Mouse (Mus musculus) heart, embryonic 14.5 days (tissue): ENCODE measurements around the gene Cdc42bpg. TPM values are rescaled to one million over a fixed set of nuclear protein-coding genes. Genes with fewer than 3 reads are reported as not detected.

Experiments used
- ATAC-seq: fragments of 200-750 bp; cut with Nextera tagmentation; 2 replicates; pipeline ENCODE4 v1.8.0; 2017; ENCODE audit warnings: low read depth, moderate TSS enrichment; ENCODE audit not compliant: insufficient number of reproducible peaks, insufficient read depth, low FRiP score
- H3K27ac ChIP-seq, 2 experiments: fragments of 200-500 bp in 1 of 2; fragments of 300-500 bp in 1 of 2; sonication (generic) in 1 of 2; replicated peaks in 1 of 2; 2 replicates each; pipeline ENCODE4 v1.5.1; 2012 to 2014; ENCODE audit warnings: low read depth in 2 of 2, low read length in 2 of 2, control low read depth in 1 of 2, mild to moderate bottlenecking in 1 of 2, mixed read lengths in 1 of 2; ENCODE audit not compliant: control insufficient read depth in 1 of 2, insufficient read depth in 1 of 2
- H3K27me3 ChIP-seq: fragments of 300-500 bp; sonication (generic); 2 replicates; pipeline ENCODE4 v1.6.1; 2014; ENCODE audit warnings: mild to moderate bottlenecking, low read length, control low read depth; ENCODE audit not compliant: control insufficient read depth, insufficient read depth
- H3K36me3 ChIP-seq: fragments of 300-500 bp; sonication (generic); 2 replicates; pipeline ENCODE4 v1.6.1; 2014; ENCODE audit warnings: mild to moderate bottlenecking, control low read depth, low read length, mixed read lengths; ENCODE audit not compliant: control insufficient read depth, insufficient read depth
- H3K4me1 ChIP-seq, 2 experiments: fragments of 200-500 bp in 1 of 2; fragments of 300-500 bp in 1 of 2; sonication (generic) in 1 of 2; 2 replicates each; pipeline ENCODE4 v1.6.1; 2012 to 2014; ENCODE audit warnings: low read length in 2 of 2, control low read depth in 1 of 2, mixed read lengths in 1 of 2; ENCODE audit not compliant: control insufficient read depth in 2 of 2, insufficient read depth in 2 of 2
- H3K4me2 ChIP-seq: fragments of 300-500 bp; sonication (generic); 2 replicates; pipeline ENCODE4 v1.6.1; 2014; ENCODE audit warnings: mild to moderate bottlenecking, low read length
- H3K4me3 ChIP-seq, 2 experiments: fragments of 200-500 bp in 1 of 2; fragments of 300-500 bp in 1 of 2; sonication (generic) in 1 of 2; 2 replicates each; pipeline ENCODE4 v1.5.1; 2012 to 2014; ENCODE audit warnings: low read length in 2 of 2, mild to moderate bottlenecking in 2 of 2, control low read depth in 1 of 2, low read depth in 1 of 2, moderate library complexity in 1 of 2; ENCODE audit not compliant: control insufficient read depth in 1 of 2, insufficient read depth in 1 of 2
- H3K9ac ChIP-seq: fragments of 300-500 bp; sonication (generic); 2 replicates; pipeline ENCODE4 v1.6.1; 2014; ENCODE audit warnings: mild to moderate bottlenecking, low read length
- H3K9me3 ChIP-seq: fragments of 300-500 bp; sonication (generic); 2 replicates; pipeline ENCODE4 v1.6.1; 2016; ENCODE audit warnings: low read length, control low read depth; ENCODE audit not compliant: control insufficient read depth
- WGBS: fragments of 180-500 bp; shearing (Covaris S2); extraction: QIAGEN DNeasy Blood & Tissue Kit; methylation state at CpG from one replicate; pipeline ENCODE4 v1.1.7; 2014; 5-methylcytosine and 5-hydroxymethylcytosine counted together
- polyA plus RNA-seq: library from polyadenylated mRNA; unstranded; fragments of >200 nt; fragmentation: Nextera tagmentation; extraction: Ambion mirVana; gene quantifications from 2 replicates; pipeline ENCODE4 v1.2.1, GENCODE M21; 2014

Cdc42bpg gene
- polyA plus RNA-seq, 1 experiment from 2014 or later, result 0.78 TPM

DNA sequence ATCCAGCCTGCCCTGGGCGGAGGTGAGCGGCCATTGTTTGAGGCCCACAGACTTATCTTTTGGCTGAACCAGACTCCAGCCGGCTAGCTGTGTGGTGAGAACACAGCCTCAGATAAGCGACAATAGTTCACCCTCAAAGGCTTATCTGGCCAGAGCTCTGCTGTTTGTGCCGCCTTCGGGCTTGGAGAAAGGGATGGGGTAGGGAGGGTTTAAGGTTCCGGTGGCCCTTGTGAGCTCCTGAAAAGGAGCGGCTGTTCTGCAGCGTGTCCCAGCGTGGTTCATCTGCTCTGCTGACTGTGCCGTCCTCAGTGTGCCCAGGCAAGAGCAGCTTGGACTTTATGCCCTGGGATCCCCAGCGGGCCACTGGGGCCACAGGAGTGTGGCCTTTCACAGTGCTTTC lies 21.8 kb upstream of the Cdc42bpg start:
- peaks cover 62% of the 10 kb centered on the region for H3K36me3 ChIP-seq
- peak overlapping the region in 1 of 2 experiments; percentile 1; a peak in 1 of 4 replicates for H3K4me3 ChIP-seq
- ATAC-seq, result peak; percentile 48; the same call in 1 of the 2 replicates

DNA sequence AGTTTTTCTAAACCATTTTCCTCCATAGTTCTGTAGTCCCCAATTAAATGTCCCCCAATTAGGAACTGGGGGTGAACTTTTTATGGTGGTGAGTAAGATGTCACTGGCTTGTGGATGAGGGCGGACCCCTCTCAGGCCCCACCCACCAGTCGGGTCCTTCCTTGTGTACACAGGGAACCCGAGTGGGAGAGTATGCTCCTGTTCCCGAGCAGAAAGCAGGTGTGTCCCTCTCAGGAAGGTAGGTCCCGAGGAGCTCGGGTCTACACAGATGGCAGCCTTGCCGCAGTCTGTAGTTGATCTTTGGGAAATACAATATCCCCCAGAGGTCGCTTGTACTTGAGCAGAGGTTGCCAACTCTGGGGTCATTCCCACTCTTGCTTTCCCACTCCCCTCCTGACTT lies 21.0 kb upstream of the Cdc42bpg start:
- WGBS, result 60% methylated on average over 8 of the region's 8 CpGs
- peak overlapping the region; percentile 21; the same call in 1 of the 2 replicates for H3K9ac ChIP-seq
- H3K9me3 ChIP-seq, result no peaks in the 10 kb centered on the region
- no peak for ATAC-seq
- H3K36me3 ChIP-seq, result peaks cover 61% of the 10 kb centered on the region
- peaks cover 48 to 60% of the 10 kb centered on the region in 2 experiments for H3K4me1 ChIP-seq
- no peak overlapping the region for H3K4me3 ChIP-seq
- no peaks in the 10 kb centered on the region for H3K27me3 ChIP-seq
- peak overlapping the region; percentile 24 to 82; a peak in 3 of 4 replicates for H3K27ac ChIP-seq
- H3K4me2 ChIP-seq, result peak overlapping the region; percentile 50

More for the DNA sequence above, 21.8 kb upstream of the Cdc42bpg start:
- Histone ChIP-seq H3K27me3 (no peaks in the 10 kb centered on the region), H3K4me1 (peaks cover 54 to 67% of the 10 kb centered on the region in 2 experiments), H3K4me2 (peak overlapping the region; percentile 50), H3K9ac (peak overlapping the region; percentile 39; the same call in 1 of the 2 replicates), H3K9me3 (no peaks in the 10 kb centered on the region), H3K27ac (peak overlapping the region; percentile 75 to 82)
- WGBS, result 8% methylated on average over 12 of the region's 12 CpGs

DNA sequence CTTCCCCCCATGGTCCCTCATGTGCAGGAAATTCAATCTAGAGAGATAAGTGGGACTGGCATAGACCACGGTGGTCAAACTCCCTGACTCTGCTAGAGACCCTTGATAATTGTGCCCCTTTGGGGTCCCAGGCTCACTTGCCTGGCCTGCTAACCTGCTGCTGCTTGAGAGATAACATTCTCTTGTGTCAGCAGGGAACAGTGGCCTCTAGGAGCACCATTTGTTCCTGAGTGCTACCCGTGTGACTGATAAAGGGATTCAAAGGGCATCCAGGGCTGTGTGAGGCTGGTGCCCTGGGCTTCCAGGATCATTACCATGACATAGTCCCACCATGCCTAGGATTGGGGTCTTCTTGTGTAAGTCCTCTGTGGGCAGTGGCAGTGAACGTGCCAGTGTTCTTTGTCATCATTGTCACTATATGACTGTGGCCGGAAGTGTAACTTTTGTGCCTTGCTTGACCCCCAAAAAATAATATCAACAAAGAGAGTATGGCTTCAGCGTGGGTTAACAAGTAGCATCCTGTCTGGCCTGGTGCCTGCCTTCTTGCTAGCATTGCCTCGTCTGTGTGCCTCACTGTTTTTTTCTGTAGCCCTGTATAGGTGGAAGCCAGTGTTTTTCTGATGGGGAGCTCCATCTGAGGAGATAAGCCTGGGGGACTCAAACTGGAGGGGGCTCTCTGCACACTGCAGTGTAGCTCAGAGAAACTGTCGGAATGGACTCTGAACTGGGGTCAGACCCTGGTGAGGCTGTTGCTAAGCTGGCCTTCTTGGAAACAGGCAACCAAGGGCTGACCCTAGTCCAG lies 20.4 kb upstream of the Cdc42bpg start:
- no peak overlapping the region for H3K4me3 ChIP-seq
- H3K4me2 ChIP-seq, result peak overlapping the region; percentile 50
- H3K27ac ChIP-seq, result peak overlapping the region; percentile 24 to 82
- H3K4me1 ChIP-seq, result peaks cover 44 to 56% of the 10 kb centered on the region in 2 experiments
- H3K9ac ChIP-seq, result peak overlapping the region; percentile 21
- H3K36me3 ChIP-seq, result peaks cover 56% of the 10 kb centered on the region
- no peaks in the 10 kb centered on the region for H3K9me3 ChIP-seq
- ATAC-seq, result 0 out of 2 replicates have a peak, but pooled peaks have one; percentile 7
- H3K27me3 ChIP-seq, result no peaks in the 10 kb centered on the region
- WGBS, result 25% methylated on average over 7 of the region's 7 CpGs

DNA sequence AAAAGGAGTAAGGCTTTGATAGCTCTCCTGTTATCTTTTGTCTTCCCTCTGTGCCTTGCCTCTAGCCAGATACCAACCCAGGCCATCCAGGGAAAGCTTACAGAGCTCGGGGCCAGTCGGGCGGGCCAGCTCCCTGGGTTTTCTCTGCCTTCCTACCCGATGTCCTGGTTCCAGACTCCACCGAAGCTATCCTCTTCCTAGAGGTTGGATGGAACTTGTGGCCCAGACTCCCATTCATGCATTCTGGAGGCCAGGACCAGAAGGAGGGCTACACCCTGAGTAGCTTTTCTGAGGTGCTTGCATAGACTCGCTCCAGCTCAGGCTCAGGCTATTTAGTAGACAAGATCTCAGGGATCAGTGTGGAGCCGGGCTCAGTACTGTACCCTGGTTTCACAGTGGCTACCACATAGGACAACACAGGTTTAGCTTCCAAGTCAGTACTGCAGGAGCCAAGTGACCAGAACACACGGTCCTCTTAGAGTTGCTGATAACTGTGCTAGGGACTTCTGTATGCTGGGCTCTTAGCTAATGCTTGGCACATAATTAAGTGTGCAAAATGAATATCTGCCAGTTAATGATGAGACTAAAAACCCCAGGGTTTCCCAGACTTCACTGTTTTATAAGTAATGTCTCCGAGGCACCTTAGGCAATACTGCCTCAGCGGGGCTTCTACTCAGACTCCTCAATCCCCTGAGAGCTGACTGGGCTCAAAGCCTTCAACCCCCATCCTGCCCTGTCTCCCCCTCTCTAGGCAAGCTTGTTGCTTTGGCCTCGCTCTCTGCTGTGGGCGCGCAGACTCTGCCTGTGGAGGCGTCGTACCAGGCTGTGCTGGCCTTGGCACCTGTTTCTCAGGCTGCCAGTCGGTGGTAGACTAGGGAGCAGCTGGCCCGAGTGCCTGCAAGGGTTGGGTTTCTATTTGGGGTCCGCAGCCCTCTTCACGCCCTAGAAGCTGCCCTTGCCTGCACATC lies 19.5 kb upstream of the Cdc42bpg start:
- Histone ChIP-seq H3K9me3 (no peaks in the 10 kb centered on the region), H3K4me1 (peaks cover 44 to 59% of the 10 kb centered on the region in 2 experiments), H3K36me3 (peaks cover 52% of the 10 kb centered on the region), H3K4me2 (no peak overlapping the region), H3K4me3 (no peak overlapping the region), H3K27ac (peak overlapping the region; percentile 24 to 82), H3K9ac (0 out of 2 replicates have a peak overlapping the region, but pooled peaks have one; percentile 3), H3K27me3 (no peaks in the 10 kb centered on the region)
- ATAC-seq, result no peak
- WGBS, result 65% methylated on average over 19 of the region's 19 CpGs

DNA sequence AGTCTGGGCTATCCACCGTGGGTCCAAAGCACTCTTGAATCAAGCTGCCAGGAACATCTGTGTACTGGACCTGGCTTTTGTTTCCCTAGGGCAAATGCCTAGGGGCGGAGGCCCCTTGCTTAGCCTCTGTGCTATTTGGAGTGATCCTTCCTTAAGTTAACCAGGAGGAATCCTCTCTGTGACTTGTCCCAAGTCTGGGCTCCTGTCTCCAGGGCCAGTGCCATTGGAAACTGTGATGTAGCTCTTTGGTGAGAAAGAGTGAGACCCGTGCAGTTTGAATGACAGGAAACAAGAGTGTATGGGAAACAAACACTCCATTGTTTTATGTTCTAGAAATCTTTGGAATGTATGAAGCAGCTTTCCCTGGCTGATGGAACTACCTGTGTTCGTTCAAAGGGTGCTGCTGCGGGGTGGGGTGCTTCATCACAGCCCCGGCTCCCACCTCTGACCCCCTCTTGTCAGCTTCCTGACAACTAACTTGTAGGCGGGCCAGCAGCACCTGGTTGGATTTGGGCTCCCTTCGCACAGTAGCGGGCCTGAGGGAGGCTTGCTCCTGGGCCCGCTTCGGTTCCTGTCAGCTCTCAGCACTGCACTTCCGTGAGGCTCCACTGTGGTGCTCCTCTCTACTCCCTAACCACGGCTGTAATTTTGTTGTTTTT lies 17.9 kb upstream of the Cdc42bpg start:
- no peak overlapping the region for H3K9ac ChIP-seq
- peak overlapping the region; percentile 11 to 56 for H3K27ac ChIP-seq
- H3K36me3 ChIP-seq, result peaks cover 37% of the 10 kb centered on the region
- WGBS, result 66% methylated on average over 13 of the region's 13 CpGs
- ATAC-seq, result no peak
- no peak overlapping the region for H3K4me3 ChIP-seq
- no peak overlapping the region for H3K4me2 ChIP-seq
- H3K4me1 ChIP-seq, result peaks cover 44 to 55% of the 10 kb centered on the region in 2 experiments
- no peaks in the 10 kb centered on the region for H3K9me3 ChIP-seq
- H3K27me3 ChIP-seq, result no peaks in the 10 kb centered on the region

DNA sequence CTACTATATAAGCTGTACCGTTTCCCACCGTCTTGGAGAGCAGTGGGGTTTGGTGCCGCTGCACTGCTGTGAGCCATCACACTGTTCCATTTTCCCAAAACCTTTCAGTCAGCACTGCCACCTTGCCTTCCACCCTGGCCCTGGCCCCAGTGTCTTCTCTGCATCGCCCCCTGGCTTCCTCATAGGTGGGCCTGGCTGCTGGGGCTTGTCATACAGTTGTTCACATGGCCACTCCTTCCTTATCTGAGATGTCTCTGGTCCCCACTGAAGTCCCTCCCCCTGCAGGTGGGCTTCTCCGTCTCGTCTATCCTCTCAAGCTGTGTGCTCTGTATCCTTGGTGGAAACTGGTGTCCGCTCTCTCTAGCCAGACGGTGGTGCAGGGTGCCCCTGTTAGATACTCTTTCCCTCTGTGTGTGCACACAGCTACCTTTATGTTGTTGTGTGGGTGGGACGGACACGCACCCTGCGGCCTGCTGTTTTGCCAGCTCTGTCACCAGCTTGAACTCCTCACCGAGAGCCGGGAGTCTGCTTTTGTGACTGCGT lies 16.5 kb upstream of the Cdc42bpg start:
- 91% methylated on average over 14 of the region's 14 CpGs for WGBS
- Histone ChIP-seq H3K4me2 (no peak overlapping the region), H3K27me3 (no peaks in the 10 kb centered on the region), H3K9me3 (no peaks in the 10 kb centered on the region), H3K27ac (no peak overlapping the region), H3K36me3 (peaks cover 46% of the 10 kb centered on the region), H3K4me3 (no peak overlapping the region), H3K9ac (no peak overlapping the region), H3K4me1 (peaks cover 35 to 41% of the 10 kb centered on the region in 2 experiments)
- ATAC-seq, result no peak
